Mouse (Mus musculus): ENCODE data around the gene Olfr548-ps1. TPM values are rescaled to one million over a fixed set of nuclear protein-coding genes. Genes with fewer than 3 reads are reported as not detected.
"Not testable (repeated sequence)": the region's sequence is repeated elsewhere in the genome, so short reads cannot be mapped to it uniquely, and the experiment has no call there.

Gene Olfr548-ps1
- polyA plus RNA-seq (2015; fragmentation: Nextera tagmentation; extraction: Ambion mirVana), result not detected in 2 replicates

GRCm38 (mm10) chr7:102540596-102540995 is at the start of gene Olfr548-ps1:
TSS of gene Olfr548-ps1 (plus strand) at chr7:102540896.
- WGBS, result 88% methylated on average over 2 of the region's 2 CpGs
- H3K27me3 ChIP-seq (replicated peaks), result no peaks in the 10 kb centered on the region
- no peak within 1 kb of the TSS for H3K4me2 ChIP-seq
- no peak within 1 kb of the TSS for H3K9ac ChIP-seq (replicated peaks)
- H3K4me1 ChIP-seq, result no peaks in the 10 kb centered on the region
- no peak within 1 kb of the TSS for H3K4me3 ChIP-seq (replicated peaks)
- ATAC-seq (ENCODE audit: low FRiP score), result no peak
- H3K27ac ChIP-seq (replicated peaks), result no peak within 1 kb of the TSS
- no peaks in the 10 kb centered on the region for H3K9me3 ChIP-seq (replicated peaks)
- no peaks in the 10 kb centered on the region for H3K36me3 ChIP-seq

GRCm38 (mm10) chr7:102494416-102494815 is 46.3 kb upstream of the Olfr548-ps1 start:
- H3K27ac ChIP-seq (replicated peaks); ATAC-seq (ENCODE audit: low FRiP score): not testable (repeated sequence)
- 57% methylated on average over 6 of the region's 7 CpGs for WGBS

GRCm38 (mm10) chr7:102499473-102499872 is 41.2 kb upstream of the Olfr548-ps1 start, which contains the start of gene Olfr545:
TSS of gene Olfr545 (minus strand) at chr7:102499573.
- no peak for ATAC-seq (ENCODE audit: low FRiP score)
- H3K9me3 ChIP-seq (replicated peaks), result no peaks in the 10 kb centered on the region
- no peak within 1 kb of the TSS for H3K27ac ChIP-seq (replicated peaks)
- H3K4me2 ChIP-seq, result no peak within 1 kb of the TSS
- H3K36me3 ChIP-seq, result no peaks in the 10 kb centered on the region
- H3K4me1 ChIP-seq, result no peaks in the 10 kb centered on the region
- no peak within 1 kb of the TSS for H3K4me3 ChIP-seq (replicated peaks)
- H3K27me3 ChIP-seq (replicated peaks), result no peaks in the 10 kb centered on the region
- H3K9ac ChIP-seq (replicated peaks), result no peak within 1 kb of the TSS
- 73% methylated on average over 3 of the region's 3 CpGs for WGBS

More at GRCm38 (mm10) chr7:102494416-102494815, 46.3 kb upstream of the Olfr548-ps1 start:
- H3K4me3 ChIP-seq (replicated peaks); H3K27me3 ChIP-seq (replicated peaks); H3K4me2 ChIP-seq; H3K9me3 ChIP-seq (replicated peaks); H3K9ac ChIP-seq (replicated peaks); H3K4me1 ChIP-seq; H3K36me3 ChIP-seq: not testable (repeated sequence)

GRCm38 (mm10) chr7:102501986-102502385 is 38.7 kb upstream of the Olfr548-ps1 start:
- Histone ChIP-seq H3K4me1 (no peaks in the 10 kb centered on the region), H3K4me3 (replicated peaks) (no peak overlapping the region), H3K9me3 (replicated peaks) (no peaks in the 10 kb centered on the region), H3K27me3 (replicated peaks) (no peaks in the 10 kb centered on the region), H3K4me2 (no peak overlapping the region), H3K27ac (replicated peaks) (no peak overlapping the region), H3K9ac (replicated peaks) (no peak overlapping the region), H3K36me3 (no peaks in the 10 kb centered on the region)
- 79% methylated on average over 5 of the region's 5 CpGs for WGBS
- no peak for ATAC-seq (ENCODE audit: low FRiP score)

- Histone ChIP-seq H3K4me1 (no peaks in the 10 kb centered on the region), H3K9me3 (replicated peaks) (no peaks in the 10 kb centered on the region), H3K9ac (replicated peaks) (no peak overlapping the region), H3K4me3 (replicated peaks) (no peak overlapping the region), H3K27me3 (replicated peaks) (no peaks in the 10 kb centered on the region), H3K4me2 (no peak overlapping the region), H3K27ac (replicated peaks) (no peak overlapping the region), H3K36me3 (no peaks in the 10 kb centered on the region)
- ATAC-seq (ENCODE audit: low FRiP score), result peak; percentile 84
- 45% methylated on average over 3 of the region's 3 CpGs for WGBS
Measured at GRCm38 (mm10) chr7:102506848-102507247, 33.8 kb upstream of the Olfr548-ps1 start.

DNA sequence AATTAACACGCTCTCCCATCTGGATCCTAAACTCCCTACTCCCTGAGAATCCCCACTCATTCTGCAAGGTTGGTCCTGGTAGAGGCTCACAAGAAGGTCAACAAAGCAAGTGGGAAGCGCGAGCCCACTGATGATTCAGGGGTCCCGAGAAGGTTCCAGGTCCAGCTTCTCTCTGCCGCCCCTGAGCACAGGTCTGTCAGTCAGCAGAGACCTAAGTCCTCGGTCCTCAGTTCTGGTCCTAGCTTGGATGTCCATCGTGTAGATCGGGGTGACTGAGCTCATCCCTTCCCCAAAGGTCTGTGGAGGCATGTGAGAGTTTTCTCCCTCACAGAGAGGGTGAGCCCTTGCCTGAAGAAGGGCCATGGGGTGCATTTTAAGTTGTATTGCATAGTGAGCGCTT is 32.6 kb upstream of the Olfr548-ps1 start:
- Histone ChIP-seq H3K4me3 (replicated peaks) (no peak overlapping the region), H3K36me3 (no peaks in the 10 kb centered on the region), H3K4me2 (no peak overlapping the region), H3K27ac (replicated peaks) (no peak overlapping the region), H3K27me3 (replicated peaks) (no peaks in the 10 kb centered on the region), H3K9me3 (replicated peaks) (no peaks in the 10 kb centered on the region), H3K9ac (replicated peaks) (no peak overlapping the region), H3K4me1 (peaks cover 3% of the 10 kb centered on the region)
- WGBS, result 91% methylated on average over 9 of the region's 9 CpGs
- no peak for ATAC-seq (ENCODE audit: low FRiP score)

DNA sequence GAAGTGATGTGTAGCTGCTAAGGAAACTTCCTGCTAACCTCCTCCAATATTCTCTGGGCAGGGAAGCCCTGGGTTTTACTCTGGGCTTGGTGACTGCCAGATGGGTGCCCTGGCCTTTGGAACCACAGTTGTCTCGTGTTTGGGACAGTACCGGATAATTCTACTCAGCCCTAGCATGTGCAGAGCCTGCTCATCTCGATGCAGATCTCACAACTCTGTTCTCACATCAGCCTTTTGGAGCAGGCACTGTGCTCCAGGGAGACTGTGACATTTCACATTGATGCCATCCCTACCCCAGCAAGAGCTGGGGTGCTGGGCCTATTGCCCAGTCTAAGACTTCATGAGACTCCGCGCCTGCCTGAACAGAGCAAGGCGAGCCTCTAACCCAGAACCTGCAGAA is 32.0 kb upstream of the Olfr548-ps1 start:
- Histone ChIP-seq H3K36me3 (no peaks in the 10 kb centered on the region), H3K4me1 (peaks cover 8% of the 10 kb centered on the region), H3K9ac (replicated peaks) (no peak overlapping the region), H3K27ac (replicated peaks) (no peak overlapping the region), H3K4me3 (replicated peaks) (no peak overlapping the region), H3K9me3 (replicated peaks) (no peaks in the 10 kb centered on the region), H3K4me2 (no peak overlapping the region), H3K27me3 (replicated peaks) (peaks cover 2% of the 10 kb centered on the region; the same call in 1 of the 2 replicates)
- WGBS, result 91% methylated on average over 6 of the region's 6 CpGs
- ATAC-seq (ENCODE audit: low FRiP score), result no peak

DNA sequence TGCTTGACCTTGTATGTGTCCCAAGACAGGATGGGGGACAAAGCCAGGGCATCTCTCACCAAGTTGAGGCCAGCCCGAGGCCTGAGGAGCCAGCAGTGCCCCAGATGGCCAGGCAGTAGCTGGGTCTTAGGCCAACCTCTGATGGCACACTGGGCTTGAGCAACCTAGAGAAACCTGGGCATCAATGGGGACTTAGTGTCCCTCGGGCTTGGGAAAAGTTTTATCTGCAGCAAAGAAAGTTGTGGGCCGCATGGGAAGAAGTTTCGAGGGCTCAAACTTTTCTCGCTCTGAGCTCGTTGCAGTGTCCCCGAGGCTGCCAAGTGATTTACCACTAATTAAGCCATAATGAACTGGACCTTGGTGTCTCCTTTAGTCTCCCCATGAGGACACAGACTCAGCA is 31.0 kb upstream of the Olfr548-ps1 start:
- no peak for ATAC-seq (ENCODE audit: low FRiP score)
- Histone ChIP-seq H3K27me3 (replicated peaks) (peaks cover 11% of the 10 kb centered on the region), H3K9ac (replicated peaks) (no peak overlapping the region), H3K27ac (replicated peaks) (no peak overlapping the region), H3K4me1 (peaks cover 9% of the 10 kb centered on the region), H3K4me2 (no peak overlapping the region), H3K36me3 (no peaks in the 10 kb centered on the region), H3K9me3 (replicated peaks) (no peaks in the 10 kb centered on the region), H3K4me3 (replicated peaks) (no peak overlapping the region)
- 71% methylated on average over 7 of the region's 7 CpGs for WGBS

GRCm38 (mm10) chr7:102511927-102512326 is 28.8 kb upstream of the Olfr548-ps1 start:
- WGBS, result 94% methylated on average over 10 of the region's 10 CpGs

DNA sequence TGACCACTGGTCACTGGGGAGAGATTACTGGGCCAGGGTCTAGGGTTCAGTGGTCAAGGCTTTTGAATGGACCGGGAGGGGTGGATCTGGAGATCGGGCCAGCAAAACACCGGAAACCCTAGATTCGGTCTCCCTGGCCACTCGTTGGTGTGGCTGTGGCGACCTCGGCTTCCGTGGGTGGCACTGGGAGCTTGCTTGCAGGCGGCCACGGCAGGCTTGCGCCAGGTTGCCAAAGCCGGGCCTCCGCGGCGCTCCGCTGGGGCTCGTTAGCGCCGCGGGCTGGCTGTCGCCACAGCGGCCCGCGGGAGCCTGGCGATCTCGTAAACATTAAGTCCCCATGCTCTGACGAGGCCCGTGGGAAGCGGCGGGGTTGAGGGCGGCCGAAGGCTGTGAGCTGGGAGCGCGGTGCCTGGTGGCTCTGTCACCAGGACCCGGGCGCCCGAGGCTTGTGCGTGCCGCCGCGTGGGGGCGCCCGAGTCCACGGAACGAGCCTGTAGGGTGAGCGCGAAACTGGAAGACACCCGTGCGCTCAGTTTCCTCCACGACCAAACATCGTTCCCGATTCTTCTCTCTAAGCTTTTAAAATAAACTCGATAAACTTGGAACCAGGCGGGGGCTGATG is 27.8 kb upstream of the Olfr548-ps1 start:
- H3K4me1 ChIP-seq, result peaks cover 19% of the 10 kb centered on the region
- ATAC-seq (ENCODE audit: low FRiP score), result peak; percentile 97
- peak overlapping the region; percentile 60 for H3K4me3 ChIP-seq (replicated peaks)
- no peaks in the 10 kb centered on the region for H3K36me3 ChIP-seq
- no peaks in the 10 kb centered on the region for H3K9me3 ChIP-seq (replicated peaks)
- H3K27me3 ChIP-seq (replicated peaks), result peaks cover 11% of the 10 kb centered on the region
- peak overlapping the region; percentile 93 for H3K4me2 ChIP-seq
- WGBS, result under 1% methylated on average over 54 of the region's 54 CpGs
- peak overlapping the region; percentile 46; the same call in 1 of the 2 replicates for H3K27ac ChIP-seq (replicated peaks)
- H3K9ac ChIP-seq (replicated peaks), result peak overlapping the region; percentile 81

More at GRCm38 (mm10) chr7:102511927-102512326, 28.8 kb upstream of the Olfr548-ps1 start:
- peaks cover 11% of the 10 kb centered on the region for H3K27me3 ChIP-seq (replicated peaks)
- no peak overlapping the region for H3K9ac ChIP-seq (replicated peaks)
- no peaks in the 10 kb centered on the region for H3K36me3 ChIP-seq
- no peaks in the 10 kb centered on the region for H3K9me3 ChIP-seq (replicated peaks)
- no peak overlapping the region for H3K27ac ChIP-seq (replicated peaks)
- no peak overlapping the region for H3K4me3 ChIP-seq (replicated peaks)
- peaks cover 17% of the 10 kb centered on the region for H3K4me1 ChIP-seq
- no peak overlapping the region for H3K4me2 ChIP-seq
- no peak for ATAC-seq (ENCODE audit: low FRiP score)

DNA sequence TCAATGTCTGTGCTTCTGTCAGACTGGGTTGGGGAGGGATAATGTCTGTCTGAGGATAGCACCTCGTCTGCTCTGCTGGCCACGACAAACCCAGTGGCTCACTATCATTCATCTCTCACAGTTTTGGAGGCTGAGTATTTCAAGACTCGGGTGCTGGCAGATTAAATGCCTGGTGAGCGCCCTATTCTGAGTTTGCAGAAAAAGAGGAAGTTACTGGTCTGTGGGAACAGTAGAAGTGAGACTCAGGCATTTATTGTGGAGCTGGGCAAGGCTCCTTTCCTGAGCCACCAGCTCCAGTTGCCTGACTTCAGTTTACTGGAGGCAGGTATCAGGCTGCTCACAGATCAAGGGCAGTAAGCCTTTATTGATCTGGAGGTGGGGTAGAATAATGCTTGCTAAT is 26.6 kb upstream of the Olfr548-ps1 start:
- Histone ChIP-seq H3K9ac (replicated peaks) (no peak overlapping the region), H3K27ac (replicated peaks) (no peak overlapping the region), H3K4me1 (peaks cover 19% of the 10 kb centered on the region), H3K9me3 (replicated peaks) (no peaks in the 10 kb centered on the region), H3K4me2 (no peak overlapping the region), H3K27me3 (replicated peaks) (peaks cover 11% of the 10 kb centered on the region), H3K4me3 (replicated peaks) (no peak overlapping the region), H3K36me3 (no peaks in the 10 kb centered on the region)
- 79% methylated on average over 4 of the region's 4 CpGs for WGBS
- ATAC-seq (ENCODE audit: low FRiP score), result no peak

DNA sequence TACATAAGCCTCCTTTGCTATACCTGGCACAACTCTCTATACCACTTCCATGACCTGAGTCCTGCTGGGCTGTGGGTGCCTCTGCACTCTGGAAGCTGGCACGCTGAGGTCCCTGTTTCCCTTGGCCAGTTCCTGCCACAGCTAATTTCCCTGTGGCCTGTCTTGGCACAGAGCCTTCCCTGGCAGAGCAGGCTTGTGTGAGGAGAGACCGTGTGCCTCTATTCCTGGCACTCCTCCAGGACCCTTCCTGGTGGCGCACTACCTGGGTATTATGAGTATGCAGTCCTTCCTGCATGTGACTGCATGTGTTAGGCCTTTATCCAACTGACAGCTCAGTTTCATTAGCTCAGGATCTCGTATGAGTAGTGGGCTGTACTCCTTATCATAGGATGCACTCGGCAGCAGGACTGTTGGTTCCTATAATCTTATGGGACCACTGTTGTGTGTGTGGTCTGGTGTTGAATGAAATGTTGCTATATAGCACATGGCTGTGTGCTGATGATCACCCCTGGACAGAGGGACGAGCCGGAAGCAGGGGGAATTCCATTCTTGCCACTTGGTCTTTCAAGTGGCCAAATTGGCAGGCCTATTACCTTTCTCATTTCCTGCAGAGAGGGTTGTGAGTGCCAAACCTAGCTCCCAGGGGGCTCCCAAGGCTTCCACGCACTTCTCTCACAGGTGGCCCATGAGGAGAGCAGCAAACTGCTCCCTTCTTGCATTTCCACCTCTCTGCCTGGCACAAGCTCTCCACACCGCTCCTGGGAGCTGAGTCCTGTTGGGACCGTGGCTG is 24.2 kb upstream of the Olfr548-ps1 start:
- H3K27ac ChIP-seq (replicated peaks), result no peak overlapping the region
- H3K36me3 ChIP-seq, result no peaks in the 10 kb centered on the region
- no peak for ATAC-seq (ENCODE audit: low FRiP score)
- peaks cover 19% of the 10 kb centered on the region for H3K4me1 ChIP-seq
- no peaks in the 10 kb centered on the region for H3K9me3 ChIP-seq (replicated peaks)
- H3K4me2 ChIP-seq, result no peak overlapping the region
- no peak overlapping the region for H3K4me3 ChIP-seq (replicated peaks)
- no peak overlapping the region for H3K9ac ChIP-seq (replicated peaks)
- WGBS, result 68% methylated on average over 10 of the region's 10 CpGs
- peaks cover 11% of the 10 kb centered on the region for H3K27me3 ChIP-seq (replicated peaks)
